Mouse (Mus musculus) cerebellum, adult 2 months (tissue): ENCODE results near the gene Hsdl1.
A peak's percentile ranks its signal among the peaks of the same experiment; 100 is the strongest.

Source experiments
- CTCF ChIP-seq: fragments of 200-500 bp; IDR thresholded peaks from 2 replicates; pipeline ENCODE4 v1.5.1; 2011; ENCODE audit warnings: low read depth, mild to moderate bottlenecking, control low read depth, low read length, moderate library complexity, borderline replicate concordance; ENCODE audit not compliant: insufficient read depth
- POLR2A ChIP-seq: fragments of 200-500 bp; IDR thresholded peaks from 2 replicates; pipeline ENCODE4 v1.6.1; 2011; ENCODE audit warnings: low read length, control low read depth, borderline replicate concordance; ENCODE audit not compliant: insufficient read depth

DNA sequence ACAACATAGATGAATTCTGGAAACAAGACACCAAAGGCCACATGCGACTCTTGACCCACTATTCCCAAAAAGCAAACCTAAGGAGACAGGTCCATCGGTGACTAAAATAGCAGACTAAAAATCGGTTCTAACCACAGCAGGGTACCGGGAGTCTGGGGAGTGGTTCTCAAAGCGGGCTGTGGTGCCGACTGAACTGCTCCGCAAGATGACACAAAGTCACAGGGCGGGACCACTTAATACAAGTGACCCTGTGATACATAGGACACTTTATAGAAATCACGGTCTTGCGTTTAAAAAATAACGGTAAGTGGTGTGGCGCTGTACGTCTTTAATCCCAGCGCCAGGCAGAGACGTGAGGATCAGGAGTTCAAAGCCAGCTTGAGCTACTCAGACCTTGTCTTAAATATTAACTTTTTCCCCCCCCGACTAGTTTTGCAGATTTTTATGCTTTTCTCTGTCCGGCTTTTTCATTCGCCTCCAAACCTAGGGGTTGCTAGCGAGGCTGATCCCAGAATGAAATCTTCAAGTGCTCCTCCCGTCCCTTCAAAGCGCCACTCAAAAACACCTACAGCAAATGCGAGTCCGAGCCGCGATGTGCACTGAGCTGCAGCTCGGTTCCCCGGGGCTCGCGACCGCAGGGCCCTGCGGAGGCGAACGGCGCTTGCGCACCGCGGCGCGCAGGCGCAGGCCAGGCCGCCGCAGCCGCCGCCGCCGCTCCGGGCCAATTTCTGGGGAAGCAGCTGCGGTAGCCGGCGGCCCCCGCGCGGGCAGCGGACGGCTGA lies 17.0 kb downstream of the Hsdl1 start:
- TF ChIP-seq CTCF (no peak), POLR2A (peak; percentile 72)
